Mouse (Mus musculus) myocyte (in vitro differentiated cells): ENCODE data around the gene Tacr1. TPM values are rescaled to one million over a fixed set of nuclear protein-coding genes. Genes with fewer than 3 reads are reported as not detected.

Experiments used
- H3K27me3 ChIP-seq: one replicate; pipeline ENCODE4 v1.6.1; 2011; ENCODE audit not compliant: control insufficient read depth, insufficient read depth, insufficient read length
- H3K36me3 ChIP-seq: one replicate; pipeline ENCODE4 v1.6.1; 2011; ENCODE audit not compliant: control insufficient read depth, insufficient read depth
- H3K4me2 ChIP-seq: one replicate; pipeline ENCODE4 v1.6.1; 2011; ENCODE audit warnings: low read depth, control low read depth
- H3K4me3 ChIP-seq: one replicate; pipeline ENCODE4 v1.5.1; 2011; ENCODE audit warnings: mild to moderate bottlenecking, control low read depth, moderate library complexity
- H3K79me2 ChIP-seq: one replicate; pipeline ENCODE4 v1.6.1; 2011; ENCODE audit not compliant: control insufficient read depth, insufficient read depth
- H3ac ChIP-seq: one replicate; pipeline ENCODE4 v1.6.1; 2011; ENCODE audit not compliant: control insufficient read depth, insufficient read length
- CEBPB ChIP-seq: IDR thresholded peaks from 2 replicates; pipeline ENCODE4 v1.6.1; 2011; ENCODE audit warnings: mild to moderate bottlenecking, moderate library complexity; ENCODE audit not compliant: poor library complexity, insufficient read depth, severe bottlenecking
- E2F4 ChIP-seq: IDR thresholded peaks from one replicate; pipeline ENCODE4 v1.6.1; 2011; ENCODE audit warnings: mild to moderate bottlenecking, control low read depth, moderate library complexity; ENCODE audit not compliant: insufficient read depth
- MAX ChIP-seq: IDR thresholded peaks from one replicate; pipeline ENCODE4 v1.6.1; 2011; ENCODE audit warnings: low read depth, mild to moderate bottlenecking, control low read depth
- MYOD1 ChIP-seq, 3 experiments: IDR thresholded peaks; one replicate each; pipeline ENCODE4 v1.6.1; 2011; ENCODE audit warnings: control low read depth in 2 of 3, low read depth in 2 of 3, mild to moderate bottlenecking in 2 of 3, moderate library complexity in 1 of 3; ENCODE audit not compliant: insufficient read length in 2 of 3, control insufficient read depth in 1 of 3
- MYOG ChIP-seq, 3 experiments: IDR thresholded peaks; one replicate each; pipeline ENCODE4 v1.6.1; 2011; ENCODE audit warnings: control low read depth in 2 of 3, low read depth in 2 of 3, mild to moderate bottlenecking in 2 of 3; ENCODE audit not compliant: insufficient read length in 2 of 3, control insufficient read depth in 1 of 3, insufficient read depth in 1 of 3
- POLR2A ChIP-seq: IDR thresholded peaks from one replicate; pipeline ENCODE4 v1.6.1; 2011; ENCODE audit warnings: low read depth, mild to moderate bottlenecking, control low read depth, moderate library complexity; ENCODE audit not compliant: insufficient read length
- POLR2AphosphoS2 ChIP-seq: IDR thresholded peaks from one replicate; pipeline ENCODE4 v1.6.1; 2011; ENCODE audit warnings: low read depth, control low read depth; ENCODE audit not compliant: insufficient read length
- REST ChIP-seq: IDR thresholded peaks from one replicate; pipeline ENCODE4 v1.6.1; 2011; ENCODE audit warnings: mild to moderate bottlenecking, control low read depth, moderate library complexity; ENCODE audit not compliant: insufficient read depth, insufficient read length
- SRF ChIP-seq: IDR thresholded peaks from one replicate; pipeline ENCODE4 v1.6.1; 2011; ENCODE audit warnings: low read depth; ENCODE audit not compliant: control insufficient read depth, insufficient read length
- TCF12 ChIP-seq: IDR thresholded peaks from one replicate; pipeline ENCODE4 v1.6.1; 2011; ENCODE audit warnings: mild to moderate bottlenecking, control low read depth; ENCODE audit not compliant: poor library complexity, insufficient read depth, severe bottlenecking
- TCF3 ChIP-seq: IDR thresholded peaks from one replicate; pipeline ENCODE4 v1.6.1; 2011; ENCODE audit warnings: low read depth, control low read depth; ENCODE audit not compliant: insufficient read length
- USF1 ChIP-seq: IDR thresholded peaks from one replicate; pipeline ENCODE4 v1.6.1; 2011; ENCODE audit warnings: low read depth, mild to moderate bottlenecking, control low read depth, moderate library complexity
- polyA plus RNA-seq: library from polyadenylated mRNA; unstranded; fragments of >200 nt; fragmentation: generic; extraction: Trizol; gene quantifications from one replicate; pipeline ENCODE4 v1.2.1, GENCODE M21; 2012; ENCODE audit warnings: missing spikeins

Tacr1 gene
- polyA plus RNA-seq, 1 experiment, result not detected

- TF ChIP-seq SRF (no peak), TCF12 (no peak), USF1 (no peak), POLR2A (no peak), MYOD1 (IDR thresholded peaks at IDR 0.05; ENCODE audit: control insufficient read depth in 1 of 3, insufficient read length in 2 of 3, low read depth in 2 of 3) (no peak), CEBPB (no peak), MYOG (IDR thresholded peaks at IDR 0.05; ENCODE audit: control insufficient read depth in 1 of 3, insufficient read depth in 1 of 3, insufficient read length in 2 of 3, low read depth in 2 of 3) (no peak), POLR2AphosphoS2 (no peak), REST (no peak), TCF3 (no peak), E2F4 (no peak)
- Histone ChIP-seq H3K4me2 (no peak overlapping the region), H3ac (no peak overlapping the region), H3K36me3 (no peaks in the 10 kb centered on the region), H3K27me3 (no peaks in the 10 kb centered on the region), H3K79me2 (no peaks in the 10 kb centered on the region), H3K4me3 (no peak overlapping the region)
Observed at GRCm38 (mm10) chr6:82494481-82494880, 92.3 kb downstream of the Tacr1 start.

GRCm38 (mm10) chr6:82510843-82511416 is 108.8 kb downstream of the Tacr1 start:
- H3K4me2 ChIP-seq, result no peak overlapping the region
- H3ac ChIP-seq, result no peak overlapping the region
- no peaks in the 10 kb centered on the region for H3K36me3 ChIP-seq
- H3K79me2 ChIP-seq, result no peaks in the 10 kb centered on the region
- H3K27me3 ChIP-seq, result peaks cover 6% of the 10 kb centered on the region
- no peak for TF ChIP-seq E2F4
- no peak for TF ChIP-seq SRF
- TF ChIP-seq MYOG (IDR thresholded peaks at IDR 0.05; ENCODE audit: control insufficient read depth in 1 of 3, insufficient read depth in 1 of 3, insufficient read length in 2 of 3, low read depth in 2 of 3), result no peak
- no peak for TF ChIP-seq USF1
- no peak for TF ChIP-seq TCF3
- no peak for TF ChIP-seq MAX
- no peak for TF ChIP-seq TCF12
- no peak for TF ChIP-seq MYOD1 (IDR thresholded peaks at IDR 0.05; ENCODE audit: control insufficient read depth in 1 of 3, insufficient read length in 2 of 3, low read depth in 2 of 3)
- no peak for TF ChIP-seq CEBPB
- no peak for TF ChIP-seq POLR2AphosphoS2
- TF ChIP-seq REST, result no peak
- no peak for TF ChIP-seq POLR2A
- H3K4me3 ChIP-seq, result no peak overlapping the region

GRCm38 (mm10) chr6:82519626-82520025 is 117.5 kb downstream of the Tacr1 start:
- H3K79me2 ChIP-seq, result no peaks in the 10 kb centered on the region
- H3K36me3 ChIP-seq, result no peaks in the 10 kb centered on the region
- H3K4me3 ChIP-seq, result no peak overlapping the region
- H3K4me2 ChIP-seq, result no peak overlapping the region
- no peak overlapping the region for H3ac ChIP-seq
- H3K27me3 ChIP-seq, result no peaks in the 10 kb centered on the region
- TF ChIP-seq POLR2AphosphoS2 (no peak), MYOG (IDR thresholded peaks at IDR 0.05; ENCODE audit: control insufficient read depth in 1 of 3, insufficient read depth in 1 of 3, insufficient read length in 2 of 3, low read depth in 2 of 3) (no peak), TCF3 (no peak), POLR2A (no peak), TCF12 (no peak), CEBPB (no peak), MAX (no peak), USF1 (no peak)

GRCm38 (mm10) chr6:82522567-82522966 is 120.4 kb downstream of the Tacr1 start:
- no peak for TF ChIP-seq MYOD1 (IDR thresholded peaks at IDR 0.05; ENCODE audit: control insufficient read depth in 1 of 3, insufficient read length in 2 of 3, low read depth in 2 of 3)
- TF ChIP-seq MYOG (IDR thresholded peaks at IDR 0.05; ENCODE audit: control insufficient read depth in 1 of 3, insufficient read depth in 1 of 3, insufficient read length in 2 of 3, low read depth in 2 of 3), result no peak
- TF ChIP-seq SRF, result no peak
- no peak for TF ChIP-seq REST
- no peak for TF ChIP-seq USF1
- TF ChIP-seq TCF12, result no peak
- TF ChIP-seq POLR2A, result no peak

GRCm38 (mm10) chr6:82525107-82525867 is 123.2 kb downstream of the Tacr1 start:
- no peaks in the 10 kb centered on the region for H3K79me2 ChIP-seq
- no peaks in the 10 kb centered on the region for H3K27me3 ChIP-seq
- H3K4me3 ChIP-seq, result no peak overlapping the region
- no peak overlapping the region for H3K4me2 ChIP-seq
- TF ChIP-seq MYOG (IDR thresholded peaks at IDR 0.05; ENCODE audit: control insufficient read depth in 1 of 3, insufficient read depth in 1 of 3, insufficient read length in 2 of 3, low read depth in 2 of 3) (no peak), POLR2AphosphoS2 (no peak), E2F4 (no peak), MYOD1 (IDR thresholded peaks at IDR 0.05; ENCODE audit: control insufficient read depth in 1 of 3, insufficient read length in 2 of 3, low read depth in 2 of 3) (no peak), CEBPB (no peak), TCF12 (no peak), REST (no peak), USF1 (no peak), POLR2A (no peak), MAX (no peak), SRF (no peak), TCF3 (no peak)
- H3ac ChIP-seq, result no peak overlapping the region
- no peaks in the 10 kb centered on the region for H3K36me3 ChIP-seq

More at GRCm38 (mm10) chr6:82522567-82522966, 120.4 kb downstream of the Tacr1 start:
- H3K27me3 ChIP-seq, result no peaks in the 10 kb centered on the region
- H3ac ChIP-seq, result no peak overlapping the region
- H3K4me2 ChIP-seq, result no peak overlapping the region
- no peaks in the 10 kb centered on the region for H3K36me3 ChIP-seq
- H3K79me2 ChIP-seq, result no peaks in the 10 kb centered on the region
- H3K4me3 ChIP-seq, result no peak overlapping the region
